Mouse (Mus musculus) gastrocnemius, postnatal 36 days (tissue): ENCODE results near the gene Plekhj1. TPM values are rescaled to one million over a fixed set of nuclear protein-coding genes. Genes with fewer than 3 reads are reported as not detected.
"Not testable (repeated sequence)": the region's sequence is repeated elsewhere in the genome, so short reads cannot be mapped to it uniquely, and the experiment has no call there.

ENCODE experiments used
- DNase-seq, 2 experiments: peaks; one replicate each; pipeline ENCODE4 v3.0.0; 2022
- intact Hi-C: fragments of 180-260 bp; cut with DNase I; formaldehyde crosslinking; loops from one replicate; pipeline ENCODE4 v1.15.1; 2025
- total RNA-seq, 2 experiments: library from RNA; stranded (reverse); gene quantifications; 2 replicates each; pipeline ENCODE4 v1.2.3; 2021

Plekhj1 gene
- total RNA-seq, 2 experiments from 2014 or later, result 21.6 to 22.5 TPM

DNA sequence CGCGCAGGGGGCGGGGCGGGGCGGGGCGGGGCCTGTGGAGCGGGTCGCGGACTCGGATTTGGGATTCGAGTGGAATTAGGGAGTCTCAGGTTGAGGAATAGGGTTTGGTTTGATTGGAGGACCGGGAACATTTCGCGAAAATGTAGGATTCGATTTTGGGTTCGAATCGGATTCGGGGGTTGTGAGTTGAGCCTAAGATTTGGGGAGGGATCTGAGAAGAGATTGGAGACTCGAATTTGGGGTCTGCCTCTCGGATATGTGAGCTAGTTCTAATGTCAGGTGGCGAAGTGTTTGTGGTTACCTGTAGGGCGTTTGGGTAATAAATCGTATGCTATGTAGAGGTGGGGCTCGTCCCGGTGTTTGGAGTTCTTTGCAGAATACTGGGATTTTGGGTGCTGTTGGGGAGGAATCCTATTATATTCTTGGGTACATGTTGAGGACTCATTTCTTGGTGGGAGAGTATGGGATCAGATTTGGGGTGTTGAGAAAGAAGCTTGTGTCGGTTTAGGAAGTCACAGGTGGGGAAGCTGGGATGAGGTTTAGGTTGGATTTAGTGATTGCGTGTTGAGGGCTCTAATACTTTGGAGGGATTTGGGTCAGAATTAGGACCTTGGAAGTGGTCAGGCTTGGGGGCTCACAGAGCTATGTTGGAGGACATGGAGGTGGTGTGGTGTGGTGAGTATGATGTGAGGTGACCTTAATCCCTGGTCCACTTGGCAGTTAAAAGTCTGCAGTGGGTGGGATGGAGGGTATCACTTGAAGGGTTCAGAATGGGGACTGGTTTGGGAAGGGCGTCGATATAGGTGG is 28.8 kb upstream of the Plekhj1 start:
- no peak for DNase-seq
- intact Hi-C loops, result no loop called here

DNA sequence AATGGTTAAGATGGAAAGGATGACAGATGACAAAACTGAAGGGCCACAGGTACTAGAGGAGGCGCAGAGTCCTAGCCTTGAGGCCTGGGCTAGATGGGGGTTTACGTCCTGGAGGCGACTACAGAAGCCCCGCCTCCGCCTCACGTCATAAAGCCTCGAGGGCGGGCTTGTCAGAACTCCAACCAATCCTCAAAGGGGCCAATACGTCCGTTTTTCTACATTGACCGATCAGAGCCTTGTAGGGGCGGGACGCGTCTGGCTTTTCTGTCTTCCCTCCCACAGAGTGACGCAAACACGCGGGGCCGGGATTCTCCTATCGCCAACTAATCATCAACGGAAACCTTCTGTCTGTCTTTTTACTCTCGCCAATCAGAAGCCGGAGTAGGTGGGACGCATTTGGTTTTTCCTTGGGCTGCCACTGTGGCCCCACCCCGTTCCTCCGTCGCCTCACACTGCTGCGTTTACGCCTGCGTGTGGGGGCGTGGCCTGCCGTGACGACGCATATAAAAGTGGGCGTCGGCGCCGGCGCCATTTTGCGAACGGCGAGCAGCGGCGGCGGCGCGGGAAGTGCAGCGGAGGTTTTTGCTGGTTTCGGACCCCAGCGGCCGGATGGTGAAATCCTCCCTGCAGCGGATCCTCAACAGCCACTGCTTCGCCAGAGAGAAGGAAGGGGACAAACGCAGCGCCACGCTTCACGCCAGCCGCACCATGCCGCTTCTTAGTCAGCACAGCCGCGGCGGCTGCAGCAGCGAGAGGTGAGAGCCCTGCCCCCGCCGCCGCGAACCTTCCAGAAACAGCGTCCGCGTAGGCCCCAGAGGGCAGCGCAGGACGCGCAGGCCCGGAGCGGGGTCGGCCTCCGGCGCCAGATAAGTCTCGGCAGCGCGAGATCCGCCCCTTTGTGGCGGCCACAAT is 28.0 kb upstream of the Plekhj1 start, which contains the start of gene Oaz1:
Oaz1 (plus strand) TSS at position 506 of the 912 bp plus-strand sequence.
- intact Hi-C loops, result no loop called here
- peak; percentile 97 to 99 for DNase-seq

DNA sequence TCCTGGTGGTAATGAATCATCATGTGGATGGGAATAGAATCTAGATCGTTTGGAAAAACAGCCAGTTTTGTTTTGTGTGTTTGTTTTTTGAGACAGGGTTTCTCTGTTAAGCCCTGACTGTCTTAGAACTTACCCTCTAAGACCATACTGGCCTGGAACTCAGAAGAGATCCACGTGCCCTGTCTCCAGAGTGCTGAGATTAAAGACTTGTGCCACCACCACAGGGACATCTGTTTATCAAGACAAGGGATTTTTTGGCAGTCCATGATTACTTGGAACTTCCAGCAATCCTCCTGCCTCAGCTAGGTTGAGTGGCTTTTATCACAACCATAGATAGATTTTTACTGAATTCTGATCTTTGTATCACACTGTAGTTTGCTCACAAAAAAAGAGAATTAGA is 26.4 kb upstream of the Plekhj1 start:
- intact Hi-C loops, result no loop called here
- DNase-seq, result no peak

DNA sequence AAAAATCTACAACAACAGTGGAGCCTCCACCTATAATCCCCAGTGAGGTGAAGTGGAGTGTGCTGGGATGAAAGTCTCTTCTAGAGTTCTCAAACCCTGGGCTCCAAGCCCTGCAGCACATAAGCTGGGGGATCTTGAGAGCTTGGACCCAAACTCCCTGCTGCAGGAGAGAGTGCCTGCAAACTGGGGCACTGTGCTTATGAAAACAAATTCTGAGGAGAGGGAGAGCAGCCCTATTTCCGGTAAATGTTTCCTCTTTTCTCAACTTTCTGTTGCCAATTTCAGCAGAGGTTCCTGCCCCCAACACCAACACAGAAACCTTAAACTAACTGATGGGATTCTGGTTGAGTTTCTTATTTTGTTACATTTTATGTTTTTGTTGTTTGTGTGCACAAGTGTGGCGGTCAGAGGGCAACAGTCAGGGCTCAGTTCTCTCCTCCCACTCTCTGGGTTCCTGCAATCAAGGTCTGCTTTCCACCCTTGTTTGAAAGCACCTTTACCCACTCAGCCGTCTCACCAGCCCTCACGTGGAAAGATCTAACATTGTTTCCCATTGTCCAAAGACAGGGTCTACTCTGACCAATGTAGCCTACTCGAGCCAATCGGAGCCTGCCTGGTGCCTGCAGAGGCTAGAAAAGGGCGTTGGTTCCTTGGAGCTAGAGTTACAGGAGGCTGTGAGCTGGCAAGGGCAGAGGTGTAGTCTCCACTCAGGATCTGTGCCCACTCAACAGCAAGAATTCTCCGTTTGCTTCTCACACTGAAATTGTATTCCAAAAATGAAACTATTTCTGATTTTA is 25.6 kb upstream of the Plekhj1 start:
- no peak for DNase-seq
- intact Hi-C loops, result loop anchor here (2.0 kb wide), 1 partner anchor 53 kb away; no protein-coding TSS in a partner anchor

DNA sequence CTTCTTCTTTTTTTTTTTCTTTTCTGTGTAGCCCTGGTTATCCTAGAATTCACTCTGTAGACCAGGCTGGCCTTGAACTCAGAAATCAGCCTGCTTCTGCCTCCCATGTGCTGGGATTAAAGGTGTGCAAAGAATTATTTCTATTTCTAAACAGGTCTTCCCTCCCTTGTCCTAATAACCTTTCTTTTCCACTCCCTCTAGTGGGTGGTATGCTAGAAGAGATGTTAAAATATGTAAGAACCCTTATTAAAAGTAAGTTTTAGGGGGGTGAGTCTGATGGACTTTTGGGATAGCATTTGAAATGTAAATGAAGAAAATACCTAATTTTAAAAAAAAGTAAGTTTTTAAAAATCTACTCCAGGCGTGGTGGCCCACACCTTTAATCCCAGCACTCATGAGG is 24.9 kb upstream of the Plekhj1 start:
- intact Hi-C loops, result loop anchor here (2.0 kb wide), 1 partner anchor 53 kb away; no protein-coding TSS in a partner anchor

DNA sequence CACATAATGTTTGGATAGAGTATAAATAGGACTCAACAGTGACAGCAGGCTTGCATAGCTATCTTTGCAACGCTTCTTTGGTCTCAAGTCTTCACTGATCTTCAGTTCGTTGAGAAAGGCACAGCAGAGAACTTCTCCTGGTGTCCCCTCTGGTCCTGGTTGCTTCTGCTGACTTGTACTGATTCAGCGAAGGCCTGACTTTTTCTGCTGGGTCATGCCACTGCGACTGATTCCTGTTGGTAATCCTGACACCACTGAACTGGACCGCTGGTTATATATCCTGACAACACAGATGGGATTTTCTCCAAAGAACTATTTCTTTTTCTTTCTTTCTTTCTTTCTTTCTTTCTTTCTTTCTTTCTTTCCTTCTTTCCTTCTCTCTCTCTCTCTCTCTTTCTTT is 24.1 kb upstream of the Plekhj1 start:
- intact Hi-C loops, result loop anchor here (2.0 kb wide), 1 partner anchor 54 kb away; no protein-coding TSS in a partner anchor
- DNase-seq, result no peak

More for the DNA sequence above, 24.9 kb upstream of the Plekhj1 start:
- DNase-seq, result no peak

DNA sequence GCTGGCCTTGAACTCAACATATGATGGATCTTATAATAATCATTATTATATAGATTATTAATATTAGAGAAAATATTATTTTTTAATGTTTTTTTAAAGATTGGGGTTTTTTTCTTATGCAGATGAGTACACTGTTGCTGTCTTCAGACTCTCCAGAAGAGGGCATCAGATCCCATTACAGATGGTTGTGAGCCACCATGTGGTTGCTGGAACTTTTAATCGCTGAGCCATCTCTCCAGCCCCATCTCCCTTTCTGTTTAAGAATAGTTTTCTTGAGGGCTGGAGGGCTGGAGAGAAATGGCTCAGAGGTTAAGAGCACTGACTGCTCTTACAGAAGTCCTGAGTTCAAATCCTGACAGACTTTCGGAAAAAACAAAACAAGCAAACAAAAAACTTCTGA is 23.6 kb upstream of the Plekhj1 start:
- DNase-seq, result no peak
- intact Hi-C loops, result loop anchor here (2.0 kb wide), 1 partner anchor 55 kb away; no protein-coding TSS in a partner anchor

DNA sequence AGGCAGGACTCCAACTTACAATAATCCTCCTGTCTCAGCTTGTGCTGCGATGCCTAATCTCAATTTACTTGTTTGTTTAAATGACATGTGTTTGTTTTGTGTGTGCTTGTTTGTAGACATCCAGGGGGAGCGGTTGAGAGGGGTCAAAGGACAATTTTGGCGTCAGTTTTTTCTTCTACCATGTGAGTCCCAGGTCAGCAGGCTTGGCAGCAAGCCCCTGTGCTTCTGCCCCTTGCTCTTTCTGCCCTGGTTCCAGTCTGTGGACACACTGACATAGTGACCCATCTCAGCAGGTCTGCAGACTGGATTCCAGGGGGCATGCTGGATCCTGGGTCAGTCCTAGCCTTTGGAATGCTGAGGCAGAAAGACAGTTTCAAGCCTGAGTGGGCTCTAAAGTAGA is 21.0 kb upstream of the Plekhj1 start:
- intact Hi-C loops, result loop anchor here (5.0 kb wide), 2 partner anchors 72 to 178 kb away; no protein-coding TSS in a partner anchor
- no peak for DNase-seq

DNA sequence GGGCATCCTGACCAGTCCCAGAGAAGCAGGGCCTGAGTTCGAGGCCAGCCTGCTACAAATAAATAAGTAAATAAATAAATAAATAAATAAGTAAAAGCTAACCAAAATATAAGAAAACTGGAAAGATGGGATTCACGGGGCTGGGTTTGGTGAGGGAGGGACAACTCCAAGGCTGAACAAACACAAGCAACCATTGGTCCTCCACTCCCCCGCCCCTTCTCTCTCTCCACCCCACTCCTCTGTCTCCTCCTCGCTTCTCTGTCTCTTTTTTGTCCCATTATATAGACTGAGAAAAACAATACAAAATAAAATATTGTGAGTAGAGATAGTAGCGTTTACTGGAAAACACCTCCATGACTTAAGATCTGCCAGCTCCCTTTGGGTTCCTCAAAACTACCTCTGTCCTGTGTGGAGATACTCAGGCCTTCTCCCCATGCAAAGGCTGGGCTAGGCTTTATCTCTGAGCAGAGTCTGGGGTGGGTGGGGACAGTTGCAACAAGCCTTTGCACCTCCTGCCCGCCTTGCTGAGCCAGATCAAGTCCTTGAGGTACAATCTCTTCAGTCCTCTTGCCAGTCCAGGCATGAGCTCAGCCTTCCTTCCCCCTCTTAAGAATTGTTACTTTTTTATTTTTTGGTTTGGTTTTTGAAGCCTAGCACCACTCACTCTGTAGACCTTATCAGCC is 20.3 kb upstream of the Plekhj1 start:
- DNase-seq, result no peak
- intact Hi-C loops, result loop anchor here (5.0 kb wide), 2 partner anchors 71 to 179 kb away; no protein-coding TSS in a partner anchor

DNA sequence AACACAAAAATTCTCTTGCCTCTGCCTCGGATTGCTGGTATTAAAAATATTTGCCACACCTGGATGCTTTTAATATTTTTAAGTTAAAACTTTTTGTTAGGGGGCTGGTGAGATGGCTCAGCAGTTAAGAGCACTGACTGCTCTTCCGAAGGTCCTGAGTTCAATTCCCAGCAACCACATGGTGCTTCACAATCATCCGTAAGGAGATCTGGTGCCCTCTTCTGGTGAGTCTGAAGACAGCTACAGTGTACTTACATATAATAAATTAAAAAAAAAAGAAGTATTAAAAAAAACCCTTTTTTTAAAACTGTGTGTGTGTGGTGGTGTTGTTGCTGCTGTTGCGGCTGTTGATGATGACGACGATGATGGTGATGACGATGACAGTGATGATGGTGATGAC is 19.5 kb upstream of the Plekhj1 start:
- intact Hi-C loops, result loop anchor here (5.0 kb wide), 2 partner anchors 71 to 179 kb away; no protein-coding TSS in a partner anchor

DNA sequence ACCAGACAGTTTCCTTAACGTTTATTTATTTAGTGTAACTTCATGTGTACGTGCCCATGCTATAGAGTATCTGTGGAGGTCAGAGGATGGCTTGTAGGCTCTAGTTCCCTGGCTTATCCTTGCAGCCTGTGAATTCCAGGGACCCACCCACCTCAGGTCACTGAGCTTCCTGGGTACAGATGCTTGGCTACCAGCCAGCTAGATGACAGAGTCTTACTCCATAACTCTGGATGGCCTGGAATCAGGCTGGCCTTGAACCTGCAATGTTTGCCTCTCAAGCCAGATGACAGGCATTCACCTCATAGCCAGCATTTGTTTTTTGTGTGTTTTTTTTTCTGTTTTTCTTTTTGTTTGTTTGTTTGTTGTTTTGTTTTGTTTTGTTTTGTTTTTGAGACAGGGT is 18.7 kb upstream of the Plekhj1 start:
- intact Hi-C loops, result loop anchor here (5.0 kb wide), 2 partner anchors 70 to 180 kb away; no protein-coding TSS in a partner anchor
- no peak for DNase-seq

More for the DNA sequence above, 19.5 kb upstream of the Plekhj1 start:
- DNase-seq, result not testable (repeated sequence)

DNA sequence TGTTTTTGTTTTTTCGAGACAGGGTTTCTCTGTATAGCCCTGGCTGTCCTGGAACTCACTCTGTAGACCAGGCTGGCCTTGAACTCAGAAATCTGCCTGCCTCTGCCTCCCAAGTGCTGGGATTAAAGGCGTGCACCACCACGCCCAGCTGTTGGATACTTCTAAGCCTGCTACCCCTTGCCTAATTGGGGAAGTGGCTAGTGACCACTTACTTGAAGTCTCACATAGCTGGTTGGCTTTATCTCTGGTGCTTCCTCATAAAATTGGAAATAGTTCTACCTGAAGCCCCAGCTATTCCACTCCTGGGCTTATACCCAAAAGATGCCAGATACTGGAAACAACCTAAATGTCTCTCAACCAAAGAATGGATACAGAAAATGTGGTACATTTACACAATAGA is 17.9 kb upstream of the Plekhj1 start:
- intact Hi-C loops, result loop anchor here (5.0 kb wide), 2 partner anchors 69 to 181 kb away; no protein-coding TSS in a partner anchor
- not testable (repeated sequence) for DNase-seq

DNA sequence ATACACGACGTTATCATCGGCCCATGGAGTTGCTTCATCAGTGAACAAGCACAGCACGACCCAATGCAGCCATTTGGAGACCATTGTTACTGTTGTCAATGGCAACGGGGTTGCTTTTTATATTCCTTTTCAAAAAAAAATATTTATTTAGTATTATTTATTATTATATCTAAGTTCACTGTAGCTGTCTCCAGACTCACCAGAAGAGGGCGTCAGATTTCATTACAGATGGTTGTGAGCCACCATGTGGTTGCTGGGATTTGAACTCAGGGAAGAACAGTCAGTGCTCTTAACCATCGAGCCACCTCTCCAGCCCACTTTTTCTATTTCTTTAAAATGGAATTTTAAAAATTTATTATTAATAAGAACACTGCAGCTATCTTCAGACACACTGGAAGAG is 16.4 kb upstream of the Plekhj1 start:
- intact Hi-C loops, result loop anchor here (5.0 kb wide), 3 partner anchors 67 to 183 kb away; no protein-coding TSS in a partner anchor
- DNase-seq, result no peak

DNA sequence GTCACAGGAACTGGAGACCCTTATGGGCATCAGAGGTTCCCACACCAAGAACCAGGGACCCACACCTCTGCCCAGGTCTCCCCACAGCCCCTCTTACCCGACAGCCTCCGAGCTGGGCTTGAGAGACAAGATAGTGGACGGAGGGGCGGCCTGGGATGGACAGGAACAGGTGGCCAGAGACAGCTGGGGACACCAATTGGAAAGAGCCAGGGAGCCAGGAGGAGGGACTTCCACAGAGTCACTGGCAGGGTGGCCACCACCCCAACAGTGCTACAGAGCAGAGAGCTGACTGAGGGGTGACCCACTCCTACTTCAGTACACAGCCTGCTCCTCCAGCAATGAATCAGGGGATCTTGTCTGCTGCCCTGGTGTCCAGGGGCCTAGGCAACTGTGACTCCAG is 14.9 kb upstream of the Plekhj1 start, which contains the start of gene Jsrp1:
Jsrp1 (minus strand) TSS at position 133 of the 400 bp plus-strand sequence.
- intact Hi-C loops, result loop anchor here (5.0 kb wide), 1 partner anchor 174 kb away; no protein-coding TSS in a partner anchor
- DNase-seq, result peak in 1 of 2 experiments; percentile 62

DNA sequence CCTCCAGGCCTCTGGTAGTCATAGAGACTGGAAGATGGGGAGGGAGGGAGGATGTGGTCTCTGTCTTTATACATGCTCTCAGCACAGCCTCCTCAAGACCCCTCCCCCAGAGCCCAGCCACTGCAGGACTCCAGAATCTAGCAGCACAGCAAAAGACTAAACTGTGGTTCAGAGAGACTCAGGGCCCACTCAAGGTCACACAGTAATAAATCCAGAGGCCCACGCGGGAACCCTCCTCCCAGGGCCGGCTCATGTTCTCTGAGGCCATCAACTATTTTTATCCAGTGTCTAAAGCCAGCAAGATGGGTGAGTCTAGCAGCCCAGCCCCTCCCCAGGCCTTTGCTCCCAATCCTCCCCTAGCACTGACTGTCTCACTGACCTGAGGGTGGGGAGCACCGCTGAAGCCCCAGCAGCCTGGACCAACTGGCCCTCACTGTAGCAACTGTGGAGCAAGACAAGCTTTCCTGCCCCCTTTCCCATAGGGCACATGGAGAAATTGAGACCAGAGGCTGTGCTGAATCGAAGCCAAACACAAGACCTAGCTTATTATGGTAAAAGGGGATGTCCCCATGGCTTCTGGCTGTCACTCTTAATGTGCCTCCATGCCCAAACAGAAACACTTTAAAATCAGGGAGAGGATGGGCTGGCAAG is 14.1 kb upstream of the Plekhj1 start:
- intact Hi-C loops, result loop anchor here (5.0 kb wide), 1 partner anchor 175 kb away; no protein-coding TSS in a partner anchor
- no peak for DNase-seq

DNA sequence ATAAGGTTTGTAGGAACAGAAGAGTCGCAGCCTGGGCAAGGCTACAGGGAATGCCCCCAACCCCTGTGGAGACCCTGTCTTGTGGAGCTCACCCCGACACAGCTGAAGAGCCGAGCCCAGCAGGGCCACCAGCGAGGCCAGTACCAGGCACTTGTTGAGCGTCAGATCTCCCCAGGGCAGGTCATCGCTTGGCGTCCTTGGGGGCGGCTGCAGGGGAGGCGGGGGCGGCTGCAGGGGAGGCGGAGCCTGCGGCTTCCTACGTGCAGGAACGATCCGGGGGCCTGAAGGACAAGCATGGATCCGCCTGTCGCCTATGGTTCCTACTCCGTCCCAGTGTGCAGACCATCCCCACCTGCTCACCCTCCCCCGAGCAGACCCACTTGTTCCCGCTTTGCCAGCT is 11.7 kb upstream of the Plekhj1 start:
- DNase-seq, result no peak

DNA sequence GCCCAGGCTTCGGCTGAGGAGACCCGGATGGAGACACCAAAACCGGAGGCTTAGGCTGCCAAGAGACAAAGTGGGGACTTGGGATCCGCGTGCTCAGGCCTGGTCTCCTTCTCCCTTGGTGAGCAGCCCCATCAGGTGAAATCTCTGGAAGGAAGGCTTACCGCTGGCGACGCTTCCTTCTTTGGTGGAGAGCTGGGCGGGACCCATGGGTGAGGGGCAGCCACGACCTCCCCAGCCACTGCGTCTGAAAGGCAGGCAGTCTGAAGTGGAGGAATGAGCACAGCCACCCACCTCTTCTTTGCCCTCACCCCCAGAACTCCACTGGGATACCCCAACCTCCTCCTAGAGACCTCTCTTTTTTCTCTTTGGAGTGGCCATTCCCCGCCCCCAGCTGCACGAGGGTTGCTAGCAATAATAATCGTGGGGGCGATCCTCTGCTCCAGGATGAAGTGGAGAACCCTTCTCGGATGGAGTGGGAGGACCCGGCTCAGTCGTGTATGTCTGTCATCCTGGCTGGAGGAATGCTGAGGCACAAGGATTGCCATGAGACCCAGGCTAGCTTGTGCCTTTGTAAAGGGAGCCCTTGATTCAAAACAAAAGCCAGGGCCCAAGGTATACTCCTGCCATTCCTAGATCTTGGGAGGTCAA is 10.7 kb upstream of the Plekhj1 start:
- intact Hi-C loops, result no loop called here
- no peak for DNase-seq

More for the DNA sequence above, 11.7 kb upstream of the Plekhj1 start:
- intact Hi-C loops, result loop anchor here (5.0 kb wide), 1 partner anchor 177 kb away; no protein-coding TSS in a partner anchor
